Mouse (Mus musculus): Measurements from ENCODE around the gene Zfp747.
"Not testable (repeated sequence)": the region's sequence is repeated elsewhere in the genome, so short reads cannot be mapped to it uniquely, and the experiment has no call there.

Gene Zfp747

DNA sequence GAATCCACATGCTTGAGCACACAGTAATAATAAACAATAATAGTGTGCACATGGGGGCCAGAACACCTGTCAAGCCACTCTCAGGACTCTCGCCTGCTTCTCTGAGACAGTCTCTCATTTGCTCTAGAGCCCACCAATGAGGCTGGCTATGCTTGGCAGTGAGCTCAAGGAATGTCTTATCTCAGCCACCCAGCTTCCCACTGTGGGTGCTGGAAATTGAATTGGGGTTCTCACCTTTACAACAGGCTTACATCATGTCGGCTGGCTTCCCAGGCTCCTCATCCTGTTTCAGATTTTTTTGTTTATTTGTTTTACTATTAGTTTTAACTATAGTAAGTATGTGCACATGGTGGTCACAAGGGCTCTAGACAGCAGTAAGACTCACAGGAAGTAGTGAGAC is 4.6 kb downstream of the Zfp747 start:
- DNase-seq (ENCODE audit: low spot score in 2 of 2) = no peak

DNA sequence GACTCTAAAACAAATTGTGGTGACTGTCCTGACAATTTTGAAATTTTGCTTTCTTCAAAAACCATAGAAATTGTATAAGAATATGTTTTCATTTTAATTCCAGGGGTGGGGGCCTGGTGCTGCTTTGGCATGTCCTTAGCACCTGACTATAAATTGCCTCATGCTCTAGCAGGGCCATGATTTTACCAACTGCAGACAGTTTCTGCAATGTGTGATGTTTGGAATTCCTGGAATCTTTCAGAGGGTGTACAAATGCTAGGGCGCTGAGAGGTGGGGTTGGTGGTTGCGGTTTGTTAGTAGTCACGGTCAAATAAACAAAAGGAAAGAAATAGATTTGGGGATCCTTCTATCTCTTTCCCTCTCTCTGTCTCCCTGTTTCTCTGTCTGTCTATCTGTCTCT is 9.6 kb downstream of the Zfp747 start:
- DNase-seq (ENCODE audit: low spot score in 2 of 2) = no peak

- DNase-seq (ENCODE audit: low spot score in 2 of 2) = no peak
These were observed 11.7 kb downstream of the Zfp747 start for GRCm38 (mm10) chr7:127364166-127364565.

- DNase-seq (ENCODE audit: low spot score in 2 of 2) = peak in 1 of 2 experiments; percentile 22
These were observed 12.4 kb downstream of the Zfp747 start for GRCm38 (mm10) chr7:127363475-127363921.

DNA sequence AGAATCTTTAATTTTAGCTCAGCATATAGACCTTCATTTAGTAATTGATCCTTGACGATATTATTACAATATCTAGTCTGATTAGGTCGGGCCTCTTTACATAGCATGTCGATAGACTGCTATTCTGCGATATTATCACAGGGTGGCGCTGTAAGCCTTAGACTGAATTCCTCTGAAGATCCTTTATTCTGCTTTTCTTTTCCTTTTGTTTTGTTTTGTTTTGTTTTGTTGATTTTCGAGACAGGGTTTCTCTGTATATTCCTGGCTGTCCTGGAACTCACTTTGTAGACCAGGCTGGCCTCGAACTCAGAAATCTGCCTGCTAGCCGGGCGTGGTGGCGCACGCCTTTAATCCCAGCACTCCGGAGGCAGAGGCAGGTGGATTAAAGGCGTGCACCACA is 13.4 kb downstream of the Zfp747 start:
- DNase-seq (ENCODE audit: low spot score in 2 of 2) = peak in 1 of 2 experiments; percentile 36

- no peak for DNase-seq (ENCODE audit: low spot score in 2 of 2)
These were observed 14.4 kb downstream of the Zfp747 start for GRCm38 (mm10) chr7:127361449-127361848.

GRCm38 (mm10) chr7:127360265-127360664 is 15.6 kb downstream of the Zfp747 start:
- DNase-seq (ENCODE audit: low spot score in 2 of 2) = no peak

DNA sequence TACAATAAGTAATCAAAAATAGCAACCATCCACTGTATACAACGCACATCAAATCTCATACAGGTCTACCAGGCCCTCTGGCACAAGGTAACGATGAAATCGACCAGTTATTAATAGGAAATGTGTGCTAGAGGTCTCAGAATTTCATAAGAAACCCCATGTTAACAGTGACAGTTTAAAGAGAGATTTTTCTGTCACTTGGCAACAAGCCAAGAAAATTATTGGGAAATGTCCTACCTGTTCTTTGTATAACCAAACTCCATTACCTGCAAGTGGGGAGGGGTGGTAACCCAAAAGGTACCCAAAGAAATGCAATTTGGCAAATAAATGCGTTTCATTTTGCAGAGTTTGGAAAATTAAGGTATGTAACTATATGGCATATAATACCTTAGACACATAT is 17.4 kb downstream of the Zfp747 start:
- DNase-seq (ENCODE audit: low spot score in 2 of 2) = no peak

DNA sequence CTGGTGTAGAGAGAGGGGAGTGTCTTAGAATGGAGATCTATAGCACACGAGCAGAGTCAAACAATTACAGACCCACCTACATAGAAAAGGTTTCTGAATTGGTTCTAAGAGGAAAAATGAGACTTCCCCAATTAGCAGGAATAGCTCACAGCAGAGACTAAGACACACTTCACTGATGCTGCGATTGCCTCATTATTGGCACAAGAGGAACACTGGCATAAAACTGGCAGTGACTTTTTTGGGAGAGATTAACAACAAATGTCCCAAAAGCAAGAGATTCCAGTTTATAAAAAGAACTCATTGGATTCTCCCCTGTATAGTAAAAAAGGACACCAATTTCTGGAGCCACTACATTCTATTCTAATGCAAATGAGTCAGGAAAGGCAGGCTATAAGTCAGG is 18.0 kb downstream of the Zfp747 start:
- no peak for DNase-seq (ENCODE audit: low spot score in 2 of 2)

DNA sequence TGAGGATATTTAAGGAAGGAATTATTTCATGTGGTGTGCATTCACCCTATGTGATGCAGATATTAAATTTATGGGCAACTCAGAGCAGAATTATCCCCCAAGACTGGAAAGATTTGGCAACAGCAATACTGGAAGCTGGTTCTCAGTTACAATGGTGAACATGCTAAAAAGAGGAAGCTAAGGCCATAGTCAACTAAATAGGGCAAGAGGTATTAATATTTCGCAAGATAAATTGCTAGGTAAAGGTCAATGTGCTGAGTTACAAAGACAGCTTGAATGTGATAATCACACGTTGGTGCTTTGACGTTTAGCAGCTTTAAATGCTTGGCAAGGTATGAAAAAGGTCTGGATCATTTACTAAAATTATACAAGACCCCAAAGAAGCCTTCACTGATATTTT is 20.1 kb downstream of the Zfp747 start:
- no peak for DNase-seq (ENCODE audit: low spot score in 2 of 2)

GRCm38 (mm10) chr7:127351230-127352004 is 24.4 kb downstream of the Zfp747 start:
- DNase-seq (ENCODE audit: low spot score in 2 of 2) = no peak

DNA sequence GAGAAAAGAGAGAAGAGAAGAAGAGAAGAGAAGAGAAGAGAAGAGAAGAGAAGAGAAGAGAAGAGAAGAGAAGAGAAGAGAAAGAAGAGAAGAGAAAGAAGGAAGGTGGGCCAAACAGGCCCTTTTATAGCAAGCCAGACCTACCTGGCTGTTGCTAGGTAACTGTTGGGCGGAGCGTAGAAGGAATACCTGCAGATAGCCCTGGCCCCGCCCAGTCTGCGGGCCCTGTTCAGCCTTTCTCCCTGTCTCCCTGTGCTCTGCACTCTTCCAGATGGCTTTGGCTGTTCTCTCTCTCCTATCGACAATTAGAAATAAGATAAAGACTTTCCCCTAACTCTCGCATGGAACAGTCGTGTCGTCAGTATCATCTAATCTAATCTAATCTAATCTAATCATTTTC is 29.2 kb downstream of the Zfp747 start:
- no peak for DNase-seq (ENCODE audit: low spot score in 2 of 2)

GRCm38 (mm10) chr7:127345512-127346325 is 30.1 kb downstream of the Zfp747 start, which contains the start of gene Zfp768:
Gene Zfp768, minus strand, starts transcription at chr7:127345589.
- peak; percentile 92 to 93 for DNase-seq (ENCODE audit: low spot score in 2 of 2)

DNA sequence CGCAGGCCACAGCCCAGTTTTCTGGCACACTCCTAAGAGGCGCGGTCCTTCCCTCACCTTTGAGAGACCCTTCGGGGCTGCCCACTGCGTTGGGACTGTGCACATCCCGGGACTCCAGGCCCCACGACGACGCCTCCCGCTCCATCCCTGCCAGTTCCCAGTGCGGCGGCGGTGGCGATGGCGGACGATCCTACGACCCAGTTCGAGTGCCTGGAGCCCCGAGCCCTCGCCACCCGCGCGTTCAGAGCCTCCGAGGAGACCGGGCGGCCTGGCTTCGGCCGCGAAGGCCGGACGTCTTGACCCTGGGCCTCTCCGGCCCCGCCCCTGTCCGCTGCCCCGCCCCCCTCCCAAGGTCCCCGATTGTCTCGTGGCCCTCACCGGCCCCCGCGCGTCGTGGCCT is 30.8 kb downstream of the Zfp747 start:
- peak in 1 of 2 experiments; percentile 47 for DNase-seq (ENCODE audit: low spot score in 2 of 2)

- DNase-seq (ENCODE audit: low spot score in 2 of 2) = no peak
These were observed 31.5 kb downstream of the Zfp747 start for GRCm38 (mm10) chr7:127344371-127344770.

DNA sequence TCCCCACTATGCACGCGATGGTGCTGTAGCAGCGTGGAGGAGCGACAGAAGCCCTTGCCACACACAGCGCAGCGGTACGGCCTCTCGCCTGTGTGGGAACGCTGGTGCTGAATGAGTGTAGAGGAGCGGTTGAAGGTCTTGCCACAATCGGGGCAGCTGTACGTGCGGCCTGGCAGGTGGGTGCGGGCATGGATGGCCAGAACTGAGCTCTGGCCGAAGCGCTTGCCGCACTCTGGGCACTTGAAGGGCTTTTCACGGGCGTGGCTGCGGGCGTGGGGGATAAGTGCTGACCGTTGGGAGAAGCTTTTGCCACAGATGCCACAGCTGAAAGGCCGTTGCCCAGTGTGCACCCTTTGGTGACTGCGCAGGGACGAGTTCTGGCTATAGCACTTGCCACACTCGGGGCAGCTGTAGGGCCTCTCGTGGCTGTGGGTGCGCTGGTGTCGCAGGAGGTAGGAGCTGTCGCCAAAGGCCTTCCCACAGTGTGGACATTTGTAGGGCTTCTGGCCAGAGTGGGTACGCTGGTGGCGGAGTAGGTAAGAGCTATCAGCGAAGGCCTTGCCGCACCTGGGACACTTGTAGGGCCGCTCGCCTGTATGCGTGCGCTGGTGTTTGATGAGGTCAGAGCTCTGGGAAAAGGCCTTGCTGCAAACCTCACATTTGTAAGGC is 32.4 kb downstream of the Zfp747 start:
- no peak for DNase-seq (ENCODE audit: low spot score in 2 of 2)

- no peak for DNase-seq (ENCODE audit: low spot score in 2 of 2)
These were observed 33.0 kb downstream of the Zfp747 start for GRCm38 (mm10) chr7:127342888-127343287.

DNA sequence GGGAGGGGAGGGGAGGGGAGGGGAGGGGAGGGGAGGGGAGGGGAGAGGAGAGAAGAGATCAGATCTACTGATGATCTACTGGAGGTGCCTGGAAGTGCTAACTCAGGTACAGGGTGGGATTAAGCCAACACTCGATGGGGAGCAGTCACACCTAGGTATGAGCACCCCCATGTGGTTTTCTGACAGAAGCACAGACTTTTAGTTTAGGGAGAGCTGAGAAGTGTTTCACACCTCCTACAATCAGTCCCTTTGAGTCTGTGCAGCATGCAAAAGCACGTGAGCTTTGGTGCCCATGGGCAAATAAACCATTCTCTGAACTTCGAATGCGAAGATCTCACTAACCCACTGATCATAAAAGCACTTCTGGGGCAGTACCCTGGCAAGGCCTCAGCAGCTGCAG is 33.5 kb downstream of the Zfp747 start:
- DNase-seq (ENCODE audit: low spot score in 2 of 2) = no peak

GRCm38 (mm10) chr7:127341861-127342260 is 34.0 kb downstream of the Zfp747 start:
- not testable (repeated sequence) for DNase-seq (ENCODE audit: low spot score in 2 of 2)

- no peak for DNase-seq (ENCODE audit: low spot score in 2 of 2)
These were observed 34.5 kb downstream of the Zfp747 start for GRCm38 (mm10) chr7:127341356-127341755.

- DNase-seq (ENCODE audit: low spot score in 2 of 2) = no peak
These were observed 38.2 kb downstream of the Zfp747 start for GRCm38 (mm10) chr7:127337636-127338035.

DNA sequence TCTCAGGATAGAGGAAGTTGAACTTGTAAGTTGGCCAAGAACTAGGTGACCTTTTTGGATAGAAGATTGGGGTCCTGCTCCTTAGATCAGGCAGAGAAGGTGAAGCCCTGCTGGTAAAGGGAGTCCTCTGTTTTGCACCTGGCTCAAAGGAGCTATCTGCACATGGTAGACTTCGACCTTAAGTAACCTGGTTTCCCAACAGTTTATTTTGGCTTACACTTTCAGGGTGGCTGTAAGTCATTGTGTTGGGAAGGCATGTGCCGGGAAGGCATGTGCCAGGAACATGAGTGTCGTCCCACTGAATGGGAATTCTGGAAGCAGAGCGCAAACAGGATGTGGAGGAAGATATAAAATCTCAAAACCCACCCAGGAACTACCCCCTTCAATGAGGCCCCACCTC is 40.2 kb downstream of the Zfp747 start:
- DNase-seq (ENCODE audit: low spot score in 2 of 2) = no peak

All from spleen, postnatal 10 days (tissue).